Mouse (Mus musculus): ENCODE results near the gene Odr4.

- TF ChIP-seq CTCF (IDR thresholded peaks at IDR 0.05; ENCODE audit: borderline replicate concordance, insufficient read depth, low read length) (no peak), POLR2A (IDR thresholded peaks at IDR 0.05; ENCODE audit: low read depth, low read length) (no peak)
These were observed 18.6 kb downstream of the Odr4 start for GRCm38 (mm10) chr1:150374247-150374646.

Data from embryonic fibroblast, embryonic 13.5 days (primary cell).